Mouse (Mus musculus): Measurements from ENCODE around the gene Glcci1. TPM values are rescaled to one million over a fixed set of nuclear protein-coding genes. Genes with fewer than 3 reads are reported as not detected.

Glcci1 gene
- total RNA-seq, 1 experiment, result 0.94 TPM

- in situ Hi-C loops (cut with MboI; ENCODE audit: low sequenced_read_pairs in 2 of 2, unreplicated experiment in 2 of 2), result no loop called here
- Histone ChIP-seq H3K9ac (ENCODE audit: insufficient read depth, low read depth, low read length, poor library complexity, severe bottlenecking) (no peak overlapping the region), H3K27ac (ENCODE audit: insufficient read depth, low read depth, low read length, poor library complexity, severe bottlenecking) (no peak overlapping the region)
These were observed 23.8 kb upstream of the Glcci1 start for GRCm38 (mm10) chr6:8485414-8486175.

GRCm38 (mm10) chr6:8486391-8487043, 22.9 kb upstream of the Glcci1 start:
- Histone ChIP-seq H3K9me3 (ENCODE audit: control insufficient read depth, insufficient read depth, low read depth, low read length) (no peaks in the 10 kb centered on the region), H3K9ac (ENCODE audit: insufficient read depth, low read depth, low read length, poor library complexity, severe bottlenecking) (no peak overlapping the region), H3K4me1 (ENCODE audit: control insufficient read depth in 2 of 2, insufficient read depth in 2 of 2, low read length in 2 of 2, poor library complexity in 1 of 2) (peaks cover 0 to 3% of the 10 kb centered on the region in 2 experiments; a peak in 1 of 4 replicates), H3K36me3 (ENCODE audit: control insufficient read depth, insufficient read depth, low read length, poor library complexity, severe bottlenecking) (no peaks in the 10 kb centered on the region), H3K4me3 (ENCODE audit: insufficient read depth in 1 of 2, low read depth in 1 of 2, low read length in 2 of 2, poor library complexity in 1 of 2, severe bottlenecking in 1 of 2) (no peak overlapping the region), H3K27ac (ENCODE audit: insufficient read depth, low read depth, low read length, poor library complexity, severe bottlenecking) (no peak overlapping the region)
- in situ Hi-C loops (cut with MboI; ENCODE audit: low sequenced_read_pairs in 2 of 2, unreplicated experiment in 2 of 2), result no loop called here
- TF ChIP-seq MAFK (IDR thresholded peaks at IDR 0.05; ENCODE audit: insufficient read depth, low read depth, low read length) (no peak), CHD2 (IDR thresholded peaks at IDR 0.05; ENCODE audit: low read depth, low read length) (no peak), ZC3H11A (IDR thresholded peaks at IDR 0.05; ENCODE audit: borderline replicate concordance, low read depth, low read length) (no peak), HCFC1 (IDR thresholded peaks at IDR 0.05; ENCODE audit: borderline replicate concordance, insufficient read depth, low read length) (no peak), ZNF384 (IDR thresholded peaks at IDR 0.05; ENCODE audit: low read depth, low read length) (no peak)
- DNase-seq (ENCODE audit: low read depth, low spot score), result no peak

More at GRCm38 (mm10) chr6:8485414-8486175, 23.8 kb upstream of the Glcci1 start:
- H3K4me3 ChIP-seq (ENCODE audit: insufficient read depth in 1 of 2, low read depth in 1 of 2, low read length in 2 of 2, poor library complexity in 1 of 2, severe bottlenecking in 1 of 2), result no peak overlapping the region
- H3K9me3 ChIP-seq (ENCODE audit: control insufficient read depth, insufficient read depth, low read depth, low read length), result no peaks in the 10 kb centered on the region
- H3K36me3 ChIP-seq (ENCODE audit: control insufficient read depth, insufficient read depth, low read length, poor library complexity, severe bottlenecking), result no peaks in the 10 kb centered on the region
- DNase-seq (ENCODE audit: low read depth, low spot score), result no peak
- peaks cover 0 to 3% of the 10 kb centered on the region in 2 experiments; a peak in 1 of 4 replicates for H3K4me1 ChIP-seq (ENCODE audit: control insufficient read depth in 2 of 2, insufficient read depth in 2 of 2, low read length in 2 of 2, poor library complexity in 1 of 2)
- no peak for TF ChIP-seq HCFC1 (IDR thresholded peaks at IDR 0.05; ENCODE audit: borderline replicate concordance, insufficient read depth, low read length)
- TF ChIP-seq ZNF384 (IDR thresholded peaks at IDR 0.05; ENCODE audit: low read depth, low read length), result no peak
- no peak for TF ChIP-seq ZC3H11A (IDR thresholded peaks at IDR 0.05; ENCODE audit: borderline replicate concordance, low read depth, low read length)
- no peak for TF ChIP-seq CHD2 (IDR thresholded peaks at IDR 0.05; ENCODE audit: low read depth, low read length)
- no peak for TF ChIP-seq MAFK (IDR thresholded peaks at IDR 0.05; ENCODE audit: insufficient read depth, low read depth, low read length)

- DNase-seq (ENCODE audit: low read depth, low spot score), result no peak
- Histone ChIP-seq H3K4me1 (ENCODE audit: control insufficient read depth in 2 of 2, insufficient read depth in 2 of 2, low read length in 2 of 2, poor library complexity in 1 of 2) (peaks cover 0 to 3% of the 10 kb centered on the region in 2 experiments; a peak in 1 of 4 replicates), H3K9me3 (ENCODE audit: control insufficient read depth, insufficient read depth, low read depth, low read length) (no peaks in the 10 kb centered on the region), H3K4me3 (ENCODE audit: insufficient read depth in 1 of 2, low read depth in 1 of 2, low read length in 2 of 2, poor library complexity in 1 of 2, severe bottlenecking in 1 of 2) (no peak overlapping the region), H3K27ac (ENCODE audit: insufficient read depth, low read depth, low read length, poor library complexity, severe bottlenecking) (no peak overlapping the region), H3K9ac (ENCODE audit: insufficient read depth, low read depth, low read length, poor library complexity, severe bottlenecking) (no peak overlapping the region), H3K36me3 (ENCODE audit: control insufficient read depth, insufficient read depth, low read length, poor library complexity, severe bottlenecking) (no peaks in the 10 kb centered on the region)
- TF ChIP-seq HCFC1 (IDR thresholded peaks at IDR 0.05; ENCODE audit: borderline replicate concordance, insufficient read depth, low read length) (no peak), MAFK (IDR thresholded peaks at IDR 0.05; ENCODE audit: insufficient read depth, low read depth, low read length) (no peak), ZNF384 (IDR thresholded peaks at IDR 0.05; ENCODE audit: low read depth, low read length) (no peak), CHD2 (IDR thresholded peaks at IDR 0.05; ENCODE audit: low read depth, low read length) (no peak), ZC3H11A (IDR thresholded peaks at IDR 0.05; ENCODE audit: borderline replicate concordance, low read depth, low read length) (no peak)
- in situ Hi-C loops (cut with MboI; ENCODE audit: low sequenced_read_pairs in 2 of 2, unreplicated experiment in 2 of 2), result no loop called here
These were observed 22.2 kb upstream of the Glcci1 start for GRCm38 (mm10) chr6:8487044-8487853.

- Histone ChIP-seq H3K4me3 (ENCODE audit: insufficient read depth in 1 of 2, low read depth in 1 of 2, low read length in 2 of 2, poor library complexity in 1 of 2, severe bottlenecking in 1 of 2) (no peak overlapping the region), H3K4me1 (ENCODE audit: control insufficient read depth in 2 of 2, insufficient read depth in 2 of 2, low read length in 2 of 2, poor library complexity in 1 of 2) (peaks cover 0 to 3% of the 10 kb centered on the region in 2 experiments; a peak in 1 of 4 replicates), H3K27ac (ENCODE audit: insufficient read depth, low read depth, low read length, poor library complexity, severe bottlenecking) (no peak overlapping the region), H3K9ac (ENCODE audit: insufficient read depth, low read depth, low read length, poor library complexity, severe bottlenecking) (no peak overlapping the region), H3K9me3 (ENCODE audit: control insufficient read depth, insufficient read depth, low read depth, low read length) (no peaks in the 10 kb centered on the region), H3K36me3 (ENCODE audit: control insufficient read depth, insufficient read depth, low read length, poor library complexity, severe bottlenecking) (no peaks in the 10 kb centered on the region)
- no peak for TF ChIP-seq ZC3H11A (IDR thresholded peaks at IDR 0.05; ENCODE audit: borderline replicate concordance, low read depth, low read length)
- no peak for TF ChIP-seq ZNF384 (IDR thresholded peaks at IDR 0.05; ENCODE audit: low read depth, low read length)
- TF ChIP-seq HCFC1 (IDR thresholded peaks at IDR 0.05; ENCODE audit: borderline replicate concordance, insufficient read depth, low read length), result no peak
- TF ChIP-seq CHD2 (IDR thresholded peaks at IDR 0.05; ENCODE audit: low read depth, low read length), result no peak
- TF ChIP-seq MAFK (IDR thresholded peaks at IDR 0.05; ENCODE audit: insufficient read depth, low read depth, low read length), result no peak
- in situ Hi-C loops (cut with MboI; ENCODE audit: low sequenced_read_pairs in 2 of 2, unreplicated experiment in 2 of 2), result no loop called here
- no peak for DNase-seq (ENCODE audit: low read depth, low spot score)
These were observed 21.2 kb upstream of the Glcci1 start for GRCm38 (mm10) chr6:8488249-8488648.
